8 mouse cellular contexts compared by ENCODE assay signal in the genomic region with DNA sequence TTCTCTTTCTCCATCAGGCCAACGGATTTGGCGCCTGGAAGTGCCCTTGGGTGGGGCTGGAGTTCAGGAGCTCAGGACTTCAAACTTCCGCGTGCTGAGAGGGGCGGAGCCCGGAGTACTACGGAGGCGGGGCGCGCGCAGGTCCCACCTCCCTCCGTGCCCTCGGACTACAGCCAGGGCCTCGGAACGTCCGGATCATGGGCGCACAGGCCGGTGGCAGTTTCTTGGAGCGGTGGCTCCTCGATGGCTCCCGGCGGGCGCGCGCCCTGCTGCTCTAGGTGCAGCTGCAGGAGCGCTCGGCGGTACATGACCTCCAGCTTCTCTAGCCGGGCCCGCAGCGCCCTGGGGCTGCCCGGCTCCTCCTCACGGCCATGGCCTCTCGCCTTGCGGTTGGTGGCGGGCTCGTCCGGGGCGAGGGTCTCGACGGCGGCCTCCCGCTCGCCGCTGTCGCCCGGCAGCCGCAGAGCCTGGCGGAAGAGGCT. TPM values are rescaled to one million over a fixed set of nuclear protein-coding genes. Genes with fewer than 3 reads are reported as not detected.
A peak's percentile ranks its signal among the peaks of the same experiment; 100 is the strongest.
DNase-seq lines count a peak whose midpoint lies in the region; ATAC-seq and TF ChIP-seq lines count a peak whose summit lies in the region.

No protein-coding gene starts in this region.

- peak overlapping the region; percentile 95 for H3K4me2 ChIP-seq in forebrain, postnatal 0 days (ENCODE audit: low read depth)
- H3K4me2 ChIP-seq in lung, embryonic 14.5 days, result peak overlapping the region; percentile 85

- peak; percentile 80 for ATAC-seq in forebrain, postnatal 0 days
- peak; percentile 93 for ATAC-seq in lung, embryonic 14.5 days (ENCODE audit: insufficient read depth)

- H3K4me1 ChIP-seq in cerebellum, adult 2 months (ENCODE audit: control insufficient read depth, insufficient read depth, low read length), result no peaks in the 10 kb centered on the region
- no peaks in the 10 kb centered on the region for H3K4me1 ChIP-seq in forebrain, postnatal 0 days (ENCODE audit: insufficient read depth)
- H3K4me1 ChIP-seq in lung, embryonic 14.5 days (ENCODE audit: insufficient read depth), result no peaks in the 10 kb centered on the region
- 0 out of 2 replicates have a peak, but pooled peaks cover 2% of the 10 kb centered on the region for H3K4me1 ChIP-seq in olfactory bulb, adult 2 months (ENCODE audit: control insufficient read depth, insufficient read depth, low read length)

- no peak for TF ChIP-seq CTCF in cerebellum, adult 2 months (IDR thresholded peaks at IDR 0.05; ENCODE audit: borderline replicate concordance, insufficient read depth, low read depth, low read length)
- no peak for TF ChIP-seq CTCF in forebrain, postnatal 0 days (IDR thresholded peaks at IDR 0.05; ENCODE audit: low read depth)
- no peak for TF ChIP-seq CTCF in lung, embryonic 14.5 days (IDR thresholded peaks at IDR 0.05; ENCODE audit: low read depth)
- TF ChIP-seq CTCF in olfactory bulb, adult 2 months (IDR thresholded peaks at IDR 0.05; ENCODE audit: insufficient read depth, low read depth, low read length), result no peak

- H3K4me3 ChIP-seq in cerebellum, adult 2 months (replicated peaks; ENCODE audit: insufficient read depth, low read depth, low read length), result peak overlapping the region; percentile 57
- peak overlapping the region; percentile 84 for H3K4me3 ChIP-seq in forebrain, postnatal 0 days (ENCODE audit: low read depth, low read length)
- H3K4me3 ChIP-seq in lung, embryonic 14.5 days (ENCODE audit: low read depth, low read length), result peak overlapping the region; percentile 62
- peak overlapping the region; percentile 59 for H3K4me3 ChIP-seq in olfactory bulb, adult 2 months (ENCODE audit: insufficient read depth, low read depth, low read length)

- WGBS in cerebellum, adult 2 months, result 1% methylated on average over 49 of the region's 49 CpGs
- under 1% methylated on average over 49 of the region's 49 CpGs for WGBS in forebrain, postnatal 0 days
- under 1% methylated on average over 49 of the region's 49 CpGs for WGBS in lung, embryonic 14.5 days
- under 1% methylated on average over 49 of the region's 49 CpGs for WGBS in olfactory bulb, adult 2 months

- no peaks in the 10 kb centered on the region for H3K36me3 ChIP-seq in forebrain, postnatal 0 days (ENCODE audit: insufficient read depth)
- no peaks in the 10 kb centered on the region for H3K36me3 ChIP-seq in lung, embryonic 14.5 days (ENCODE audit: insufficient read depth)

- no peaks in the 10 kb centered on the region for H3K9me3 ChIP-seq in forebrain, postnatal 0 days (ENCODE audit: low read length)
- no peaks in the 10 kb centered on the region for H3K9me3 ChIP-seq in lung, embryonic 14.5 days (ENCODE audit: low read depth, low read length)

- DNase-seq in MEL-GATA-1-ER (ENCODE audit: extremely low read depth, low read depth), result peak; percentile 64
- peak; percentile 84 to 86 for DNase-seq in cerebellum, adult 2 months
- peak; percentile 73 for DNase-seq in forebrain, postnatal 0 days
- peak; percentile 88 for DNase-seq in heart, postnatal 4 days
- peak; percentile 50 to 55 for DNase-seq in layer of hippocampus, adult 8-10 months (ENCODE audit: low spot score in 2 of 2)
- DNase-seq in lung, embryonic 14.5 days, result peak; percentile 87
- DNase-seq in thymus, postnatal 0 days (ENCODE audit: low spot score), result peak; percentile 66

- H3K27me3 ChIP-seq in cerebellum, adult 2 months (ENCODE audit: control insufficient read depth, insufficient read depth, low read length), result no peaks in the 10 kb centered on the region
- no peaks in the 10 kb centered on the region for H3K27me3 ChIP-seq in forebrain, postnatal 0 days (ENCODE audit: insufficient read depth, low read length)
- no peaks in the 10 kb centered on the region for H3K27me3 ChIP-seq in lung, embryonic 14.5 days (ENCODE audit: insufficient read depth, low read length)

- peak; percentile 18; the same call in 1 of the 2 replicates for TF ChIP-seq POLR2A in cerebellum, adult 2 months (IDR thresholded peaks at IDR 0.05; ENCODE audit: borderline replicate concordance, insufficient read depth, low read length)
- no peak for TF ChIP-seq POLR2A in olfactory bulb, adult 2 months (IDR thresholded peaks at IDR 0.05; ENCODE audit: insufficient read depth, low read depth, low read length)

- H3K27ac ChIP-seq in cerebellum, adult 2 months (ENCODE audit: insufficient read depth, low read length), result peak overlapping the region; percentile 46
- H3K27ac ChIP-seq in forebrain, postnatal 0 days (ENCODE audit: low read depth, low read length), result peak overlapping the region; percentile 93
- H3K27ac ChIP-seq in lung, embryonic 14.5 days (ENCODE audit: low read depth), result peak overlapping the region; percentile 94
- H3K27ac ChIP-seq in olfactory bulb, adult 2 months (ENCODE audit: insufficient read depth, low read depth, low read length), result peak overlapping the region; percentile 60

- peak overlapping the region; percentile 95 for H3K9ac ChIP-seq in forebrain, postnatal 0 days
- H3K9ac ChIP-seq in lung, embryonic 14.5 days, result peak overlapping the region; percentile 91

RNA-seq across cellular contexts. Expression of a gene that starts 0.6 kb away (rescaled TPM):
- polyA plus RNA-seq in cerebellum, adult 2 months (2012; rRNA removed), result 5.3 and 5.9 TPM in 2 replicates
- 10.4 and 16.9 TPM in 2 replicates for total RNA-seq in forebrain, postnatal 0 days (2014; rRNA removed)
- 19.3 and 19.9 TPM in 2 replicates for polyA plus RNA-seq in forebrain, postnatal 0 days (2015; fragmentation: Nextera tagmentation; extraction: Ambion mirVana)
- total RNA-seq in heart, postnatal 4 days (2021), result 10 to 100 TPM in 1 of 2 experiments, 1 to 10 TPM in 1; 8.8 to 10.1 TPM
- total RNA-seq in layer of hippocampus, adult 8-10 months (2022), result 10 to 100 TPM in 2 of 4 experiments, 1 to 10 TPM in 2; 7.4 to 10.9 (median 9.6) TPM
- 6.8 and 7.7 TPM in 2 replicates for polyA plus RNA-seq in lung, embryonic 14.5 days (2014; fragmentation: Nextera tagmentation; extraction: Ambion mirVana)
- not detected in 2 replicates for polyA plus RNA-seq in olfactory bulb, adult 2 months (2012; ENCODE audit: insufficient read depth, insufficient read length, low replicate concordance, missing spikeins)
- polyA plus RNA-seq in thymus, postnatal 0 days (2015; fragmentation: Nextera tagmentation; extraction: Ambion mirVana), result 2.9 and 3.3 TPM in 2 replicates

Comparison
In these comparisons a context has a peak if more than half of its experiments do, and no peak if none do; other contexts are left out.
1. Peak in every context shown above with its lines: DNase-seq, ATAC-seq, H3K4me3 ChIP-seq and H3K27ac ChIP-seq.